Mouse (Mus musculus): ENCODE measurements around the gene Abcb6. TPM values are rescaled to one million over a fixed set of nuclear protein-coding genes. Genes with fewer than 3 reads are reported as not detected.

The Abcb6 gene
- polyA plus RNA-seq, 1 experiment from 2014 or later = 14.8 TPM

DNA sequence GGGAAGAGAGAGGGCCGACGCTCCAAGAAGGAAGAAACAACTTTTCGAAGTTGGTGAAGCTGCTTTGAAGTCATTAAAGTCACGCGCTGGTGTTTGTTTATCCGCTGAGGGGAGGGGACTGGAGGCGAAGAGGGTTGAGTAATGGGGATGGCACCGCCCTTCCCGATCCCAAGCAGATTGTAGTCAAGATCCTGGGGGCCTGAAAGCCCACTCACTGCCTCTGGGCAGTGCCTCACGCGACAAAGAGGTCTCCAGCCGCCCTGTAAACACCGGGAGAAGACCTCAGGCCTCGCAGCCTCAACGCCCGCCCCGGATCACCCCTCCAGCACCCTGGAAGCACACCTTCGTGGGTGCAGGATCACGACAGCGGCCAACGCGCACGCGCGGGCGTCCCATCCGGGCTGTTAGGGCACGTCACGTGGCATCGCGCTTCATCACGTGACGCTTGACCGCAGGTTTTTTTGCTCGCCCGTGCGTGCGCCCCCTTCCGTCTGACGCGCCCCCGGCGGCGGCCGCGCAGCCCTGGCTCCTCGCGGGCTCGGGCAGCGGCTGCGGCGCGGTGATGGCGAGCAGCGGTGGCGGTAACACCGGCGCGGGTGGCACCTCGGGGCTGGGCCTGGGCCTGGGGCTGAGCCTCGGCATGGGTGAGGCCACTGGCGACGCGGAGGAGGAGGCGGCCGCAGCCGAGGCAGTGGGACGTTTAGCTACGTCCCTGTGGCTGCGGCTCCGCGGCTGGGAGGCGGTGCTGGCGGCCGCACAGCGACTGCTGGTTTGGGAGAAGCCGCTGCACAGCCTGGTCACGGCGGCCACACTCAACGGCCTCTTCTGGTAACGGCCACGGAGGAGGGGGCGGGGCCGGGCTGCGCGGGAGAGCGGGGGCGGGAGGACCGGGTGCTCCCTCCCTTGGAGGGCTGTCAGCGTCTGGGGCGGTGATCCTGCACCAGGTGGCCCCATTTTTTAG, 37.6 kb downstream of the Abcb6 start, which contains the start of the genes Cnppd1 and Retreg2:
Gene Cnppd1, minus strand, starts transcription at position 411 of the 961 bp plus-strand sequence.
Gene Retreg2, plus strand, starts transcription at position 478 of the 961 bp plus-strand sequence.
- Histone ChIP-seq H3K27ac (replicated peaks) (peak within 1 kb of the TSS; percentile 98), H3K9ac (peak within 1 kb of the TSS; percentile 98), H3K4me3 (peak within 1 kb of the TSS; percentile 90), H3K27me3 (replicated peaks) (no peaks in the 10 kb centered on the region), H3K9me3 (no peaks in the 10 kb centered on the region), H3K36me3 (peaks cover 62% of the 10 kb centered on the region), H3K4me2 (peak within 1 kb of the TSS; percentile 95), H3K4me1 (peaks cover 27% of the 10 kb centered on the region)
- WGBS = under 1% methylated on average over 84 of the region's 91 CpGs
- peak; percentile 84 for ATAC-seq (ENCODE audit: extremely low read depth, insufficient number of reproducible peaks, low FRiP score, low TSS enrichment)

DNA sequence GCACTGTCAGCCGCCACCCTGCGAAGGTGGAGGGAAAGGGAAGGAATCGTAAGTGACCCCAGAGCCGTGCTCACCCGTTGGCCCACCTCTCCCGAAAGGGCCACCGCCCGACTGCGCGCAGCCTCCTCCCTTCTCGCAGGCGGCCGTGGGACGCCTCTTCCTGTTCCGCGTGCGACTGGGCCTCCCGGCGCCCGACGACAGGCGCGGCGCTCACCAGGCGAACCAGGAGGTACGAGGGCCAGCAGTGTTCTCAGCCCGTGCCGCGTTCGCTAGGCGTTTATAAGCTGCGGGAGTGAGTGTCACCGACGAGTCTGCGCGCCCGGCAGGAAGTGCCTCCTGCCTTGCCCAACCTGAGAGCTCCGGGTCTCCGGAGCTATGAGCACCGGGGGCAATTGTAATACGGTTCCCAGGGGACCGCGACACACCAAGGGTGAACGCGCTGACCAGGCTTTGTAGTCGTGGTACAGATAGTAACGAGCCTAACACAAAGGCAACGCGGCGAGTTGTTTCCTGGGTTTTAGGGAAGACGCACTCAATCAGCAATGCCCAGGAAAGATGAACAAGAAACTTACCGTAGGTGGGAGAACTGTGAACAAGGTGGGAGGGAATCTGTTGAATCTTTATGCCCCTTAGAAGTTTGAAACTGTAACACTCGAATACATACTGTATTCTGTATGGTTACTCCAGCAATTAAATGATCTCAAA, 38.6 kb downstream of the Abcb6 start:
- WGBS = under 1% methylated on average over 53 of the region's 53 CpGs
- H3K36me3 ChIP-seq = peaks cover 62% of the 10 kb centered on the region
- H3K4me3 ChIP-seq = peak overlapping the region; percentile 90
- H3K9ac ChIP-seq = peak overlapping the region; percentile 98
- ATAC-seq (ENCODE audit: extremely low read depth, insufficient number of reproducible peaks, low FRiP score, low TSS enrichment) = peak; percentile 32
- peak overlapping the region; percentile 95 for H3K4me2 ChIP-seq
- peak overlapping the region; percentile 98 for H3K27ac ChIP-seq (replicated peaks)
- H3K9me3 ChIP-seq = no peaks in the 10 kb centered on the region
- no peaks in the 10 kb centered on the region for H3K27me3 ChIP-seq (replicated peaks)
- H3K4me1 ChIP-seq = peaks cover 27% of the 10 kb centered on the region

DNA sequence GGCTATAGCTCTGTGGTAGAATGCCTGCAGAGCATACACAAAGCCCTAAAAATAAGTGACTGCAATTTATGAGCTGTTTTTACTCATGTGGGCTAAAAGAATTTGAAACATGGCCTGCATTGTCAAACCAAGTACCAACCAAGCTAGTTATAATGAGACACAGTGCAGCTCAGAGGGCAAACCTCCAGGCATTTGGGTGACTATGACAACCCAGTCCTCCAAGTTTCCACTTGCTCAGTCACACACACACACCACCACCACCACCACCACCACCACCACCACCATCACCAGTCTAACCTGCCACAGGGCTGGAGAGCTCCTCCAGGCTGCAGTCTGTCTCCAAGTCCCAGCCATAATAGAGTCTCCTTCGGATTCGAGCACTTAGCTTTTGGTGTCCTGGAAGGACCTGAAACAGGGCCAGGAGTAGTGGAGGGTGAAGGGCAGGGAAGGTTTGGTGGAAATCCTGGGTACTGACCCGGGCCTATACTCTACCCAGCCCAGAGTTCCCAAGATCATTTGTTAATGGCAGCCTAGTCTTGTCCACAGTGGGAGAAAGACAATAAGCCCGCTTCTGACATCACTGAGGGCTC, 39.5 kb downstream of the Abcb6 start:
- Histone ChIP-seq H3K4me3 (peak overlapping the region; percentile 90), H3K4me2 (peak overlapping the region; percentile 95), H3K27ac (replicated peaks) (peak overlapping the region; percentile 98), H3K9me3 (no peaks in the 10 kb centered on the region), H3K27me3 (replicated peaks) (no peaks in the 10 kb centered on the region), H3K4me1 (peaks cover 27% of the 10 kb centered on the region), H3K36me3 (peaks cover 62% of the 10 kb centered on the region), H3K9ac (peak overlapping the region; percentile 98)
- ATAC-seq (ENCODE audit: extremely low read depth, insufficient number of reproducible peaks, low FRiP score, low TSS enrichment) = no peak
- WGBS = 53% methylated on average over 4 of the region's 4 CpGs

DNA sequence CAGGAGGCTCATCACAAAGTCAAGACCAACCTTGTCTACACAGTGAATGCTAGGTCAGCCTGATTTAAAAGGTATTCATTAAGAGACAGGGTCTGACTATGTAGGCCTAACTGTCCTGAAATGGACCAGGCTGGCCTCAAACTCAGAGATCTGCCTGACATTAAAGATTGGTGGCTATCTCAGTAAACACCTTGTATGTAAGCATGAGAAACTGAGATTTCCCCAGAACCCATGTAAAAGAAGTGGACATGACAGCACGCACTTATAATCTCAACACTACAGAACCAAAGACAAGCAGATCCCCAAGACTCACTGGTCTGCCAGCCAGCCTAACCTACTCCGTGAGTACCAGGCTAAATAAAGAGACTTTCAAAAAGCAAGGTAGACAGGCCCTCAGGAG, 41.7 kb downstream of the Abcb6 start:
- Histone ChIP-seq H3K9me3 (no peaks in the 10 kb centered on the region), H3K36me3 (peaks cover 52% of the 10 kb centered on the region), H3K27ac (replicated peaks) (no peak overlapping the region), H3K27me3 (replicated peaks) (0 out of 2 replicates have a peak, but pooled peaks cover 3% of the 10 kb centered on the region), H3K4me1 (peaks cover 18% of the 10 kb centered on the region), H3K4me3 (0 out of 2 replicates have a peak overlapping the region, but pooled peaks have one; percentile 90), H3K4me2 (0 out of 2 replicates have a peak overlapping the region, but pooled peaks have one; percentile 29), H3K9ac (no peak overlapping the region)
- 85% methylated on average over 2 of the region's 2 CpGs for WGBS
- no peak for ATAC-seq (ENCODE audit: extremely low read depth, insufficient number of reproducible peaks, low FRiP score, low TSS enrichment)

DNA sequence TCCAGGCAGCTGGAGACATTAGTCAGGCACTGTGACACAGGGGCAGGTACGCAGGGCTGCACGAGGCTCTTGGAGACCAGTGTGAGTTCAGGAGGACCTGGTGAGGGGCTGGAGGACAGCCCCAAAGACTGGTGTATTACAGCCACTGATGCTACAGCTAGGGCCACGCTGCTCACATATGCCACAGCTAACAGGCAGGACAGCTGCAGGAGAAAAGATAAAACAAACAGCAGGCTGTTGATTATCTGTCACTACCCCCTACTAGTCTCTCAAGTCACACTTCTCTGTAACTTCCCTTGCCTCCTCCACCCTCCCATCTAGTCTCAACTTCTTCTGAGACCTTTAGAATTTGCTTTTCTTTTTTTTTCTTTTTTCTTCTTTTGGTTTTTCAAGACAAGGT, 43.5 kb downstream of the Abcb6 start:
- H3K4me1 ChIP-seq = peaks cover 15% of the 10 kb centered on the region
- H3K27ac ChIP-seq (replicated peaks) = no peak overlapping the region; the same call in 1 of the 2 replicates
- no peaks in the 10 kb centered on the region for H3K9me3 ChIP-seq
- peaks cover 52% of the 10 kb centered on the region for H3K36me3 ChIP-seq
- no peak overlapping the region for H3K4me3 ChIP-seq
- H3K9ac ChIP-seq = no peak overlapping the region
- peaks cover 12% of the 10 kb centered on the region for H3K27me3 ChIP-seq (replicated peaks)
- peak overlapping the region; percentile 29; the same call in 1 of the 2 replicates for H3K4me2 ChIP-seq
- no peak for ATAC-seq (ENCODE audit: extremely low read depth, insufficient number of reproducible peaks, low FRiP score, low TSS enrichment)
- 26% methylated on average over 3 of the region's 3 CpGs for WGBS

DNA sequence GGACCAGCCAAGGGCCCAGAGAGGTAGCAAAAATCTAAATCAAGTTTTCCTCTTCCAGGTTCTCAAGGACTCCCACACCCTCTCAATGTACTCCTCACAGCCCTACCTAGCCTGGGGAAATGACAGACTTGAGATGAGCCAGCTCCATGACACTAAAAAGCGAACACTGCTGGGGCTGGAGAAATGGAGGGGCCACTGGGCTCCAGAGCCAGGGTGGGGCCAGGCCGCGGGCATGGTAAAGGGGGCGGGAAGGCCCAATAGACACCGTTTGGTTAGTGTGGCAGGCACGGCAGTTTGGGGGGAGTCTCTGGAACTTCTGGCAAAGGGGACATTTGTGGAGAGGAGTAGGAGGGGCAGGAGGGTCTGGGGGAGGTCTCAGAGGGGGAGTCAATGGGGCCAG, 43.9 kb downstream of the Abcb6 start:
- H3K9me3 ChIP-seq = no peaks in the 10 kb centered on the region
- 68% methylated on average over 6 of the region's 6 CpGs for WGBS
- no peak for ATAC-seq (ENCODE audit: extremely low read depth, insufficient number of reproducible peaks, low FRiP score, low TSS enrichment)
- H3K36me3 ChIP-seq = peaks cover 52% of the 10 kb centered on the region
- H3K4me3 ChIP-seq = no peak overlapping the region
- H3K9ac ChIP-seq = peak overlapping the region; percentile 5; the same call in 1 of the 2 replicates
- peaks cover 15% of the 10 kb centered on the region for H3K4me1 ChIP-seq
- H3K27ac ChIP-seq (replicated peaks) = no peak overlapping the region; the same call in 1 of the 2 replicates
- peak overlapping the region; percentile 22 for H3K4me2 ChIP-seq
- H3K27me3 ChIP-seq (replicated peaks) = peaks cover 12% of the 10 kb centered on the region

DNA sequence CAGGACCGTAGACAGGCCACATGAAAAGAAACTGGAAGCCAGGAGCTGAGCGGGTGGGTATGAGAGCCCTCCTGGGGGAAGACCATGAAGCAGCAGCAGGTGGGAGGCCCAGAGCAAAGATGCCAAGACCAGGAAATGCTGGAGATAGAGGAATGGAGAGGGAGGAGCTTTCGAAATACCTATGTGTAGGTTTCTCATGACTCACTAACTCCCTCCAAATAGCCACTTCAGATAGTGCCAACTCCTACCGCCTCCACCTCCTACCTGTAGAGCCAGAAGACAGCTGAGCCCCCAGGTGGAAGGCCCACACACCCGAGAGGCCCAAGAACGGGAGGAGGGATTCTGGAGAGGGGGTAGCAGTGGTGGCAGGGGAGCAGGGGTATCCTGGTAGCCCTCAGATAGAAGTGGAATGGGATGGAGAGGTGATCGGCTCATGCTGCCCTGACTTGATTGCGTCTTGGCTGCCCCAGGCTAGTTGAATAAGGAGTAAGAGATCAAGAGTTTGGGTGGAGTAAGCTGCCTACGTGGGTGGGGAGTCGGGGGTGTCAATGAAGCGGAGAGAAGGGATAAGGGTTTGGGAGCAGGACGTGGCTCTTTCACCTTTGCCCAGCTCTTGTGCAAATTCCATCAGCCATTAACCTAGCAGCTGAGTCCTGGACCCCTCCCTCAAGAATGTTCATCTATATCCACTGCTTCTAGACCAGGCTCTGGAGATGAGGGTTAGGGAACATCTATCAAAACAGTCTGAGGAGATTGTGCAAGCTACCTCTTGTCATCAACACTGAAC, 46.6 kb downstream of the Abcb6 start, which contains the start of gene Slc23a3:
Gene Slc23a3, minus strand, starts transcription at position 470 of the 787 bp plus-strand sequence.
- H3K9ac ChIP-seq = no peak within 1 kb of the TSS
- no peak within 1 kb of the TSS for H3K4me3 ChIP-seq
- no peaks in the 10 kb centered on the region for H3K9me3 ChIP-seq
- no peak within 1 kb of the TSS for H3K4me2 ChIP-seq
- ATAC-seq (ENCODE audit: extremely low read depth, insufficient number of reproducible peaks, low FRiP score, low TSS enrichment) = no peak
- peaks cover 38% of the 10 kb centered on the region for H3K36me3 ChIP-seq
- 50% methylated on average over 12 of the region's 12 CpGs for WGBS
- no peaks in the 10 kb centered on the region for H3K4me1 ChIP-seq
- no peak within 1 kb of the TSS for H3K27ac ChIP-seq (replicated peaks)
- peaks cover 17% of the 10 kb centered on the region for H3K27me3 ChIP-seq (replicated peaks)

DNA sequence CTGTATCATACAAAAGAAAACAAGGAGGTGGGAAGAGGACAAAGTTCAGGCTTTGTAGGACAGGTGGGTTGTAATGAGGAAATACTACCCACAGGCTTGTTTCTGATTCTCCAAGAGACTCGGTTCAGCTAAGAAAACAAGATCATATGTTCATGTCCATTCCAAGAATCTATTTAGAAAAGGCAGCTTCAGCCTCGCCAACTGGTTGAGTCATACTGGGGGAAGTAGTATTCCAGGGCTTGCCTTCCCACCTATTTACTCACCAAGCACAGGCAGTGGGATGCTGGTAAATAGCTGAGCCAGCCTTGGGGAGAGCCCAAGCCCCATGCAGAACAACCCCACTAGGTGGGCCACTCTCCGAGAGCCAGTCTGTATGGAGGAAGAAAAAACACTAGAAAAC, 51.6 kb downstream of the Abcb6 start:
- 64% methylated on average over 3 of the region's 3 CpGs for WGBS
- H3K4me2 ChIP-seq = no peak overlapping the region
- peaks cover 13% of the 10 kb centered on the region for H3K4me1 ChIP-seq
- H3K27me3 ChIP-seq (replicated peaks) = peaks cover 15% of the 10 kb centered on the region
- no peaks in the 10 kb centered on the region for H3K36me3 ChIP-seq
- H3K9me3 ChIP-seq = no peaks in the 10 kb centered on the region
- H3K9ac ChIP-seq = no peak overlapping the region
- no peak for ATAC-seq (ENCODE audit: extremely low read depth, insufficient number of reproducible peaks, low FRiP score, low TSS enrichment)
- H3K27ac ChIP-seq (replicated peaks) = no peak overlapping the region
- H3K4me3 ChIP-seq = no peak overlapping the region

DNA sequence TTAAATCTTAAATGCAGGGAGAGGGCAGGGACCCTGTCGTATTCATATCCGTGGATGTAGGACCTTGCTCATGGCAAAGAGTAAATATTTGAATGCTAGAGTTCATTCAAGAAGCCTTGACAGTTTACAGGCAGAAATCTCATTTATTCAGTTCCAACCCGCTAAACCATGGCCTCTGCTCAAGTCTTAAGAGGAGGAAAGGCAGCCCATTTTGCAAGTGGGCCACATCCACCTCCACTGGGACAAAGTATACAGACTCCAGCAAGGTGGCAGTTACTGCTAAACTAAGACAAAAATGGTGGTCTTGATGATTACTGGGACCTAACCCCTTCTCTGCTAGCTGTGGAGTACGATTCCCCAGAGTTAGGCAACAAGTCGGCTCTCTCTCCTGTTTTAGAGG, 54.8 kb downstream of the Abcb6 start:
- no peaks in the 10 kb centered on the region for H3K9me3 ChIP-seq
- H3K4me3 ChIP-seq = peak overlapping the region; percentile 63
- WGBS = 32% methylated on average over 5 of the region's 5 CpGs
- H3K27me3 ChIP-seq (replicated peaks) = peaks cover 4% of the 10 kb centered on the region; the same call in 1 of the 2 replicates
- peak overlapping the region; percentile 70 for H3K4me2 ChIP-seq
- ATAC-seq (ENCODE audit: extremely low read depth, insufficient number of reproducible peaks, low FRiP score, low TSS enrichment) = no peak
- peaks cover 13% of the 10 kb centered on the region for H3K4me1 ChIP-seq
- H3K27ac ChIP-seq (replicated peaks) = peak overlapping the region; percentile 97
- no peaks in the 10 kb centered on the region for H3K36me3 ChIP-seq
- peak overlapping the region; percentile 84 for H3K9ac ChIP-seq

All from heart, embryonic 13.5 days (tissue).